23 mouse cellular contexts compared by ENCODE assay signal in the genomic region with DNA sequence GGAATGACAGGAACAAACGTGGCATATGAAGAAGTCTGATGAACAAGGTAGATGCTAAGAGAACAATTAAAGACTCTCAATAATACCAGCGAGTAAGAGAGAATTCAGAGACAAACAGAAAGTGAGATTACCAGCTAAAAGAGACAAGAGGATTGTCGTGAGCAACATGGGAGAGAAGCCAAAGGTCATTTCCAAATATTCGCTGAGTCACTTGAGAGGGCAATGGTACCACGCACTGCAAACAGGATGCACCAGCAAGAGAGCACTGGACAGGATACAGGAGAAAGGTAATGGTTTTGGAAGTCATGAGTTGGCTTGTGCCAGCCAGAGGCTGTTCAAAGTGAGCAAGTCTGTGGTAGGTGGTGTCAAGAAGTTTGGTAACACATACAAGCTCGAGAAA. TPM values are rescaled to one million over a fixed set of nuclear protein-coding genes. Genes with fewer than 3 reads are reported as not detected.
DNase-seq lines count a peak whose midpoint lies in the region; TF ChIP-seq lines count a peak whose summit lies in the region.
"Had no signal": no experiment of that assay in that cellular context is flagged by ENCODE, and none has a peak within 500 bp of the region (broad histone marks: within the 10 kb centered on the region; RNA-seq: fewer than 3 reads in every experiment).

No protein-coding gene starts in this region.

- H3K4me3 ChIP-seq in liver, adult 2 months (ENCODE audit: insufficient read depth, low read depth, low read length), result no peak overlapping the region
- H3K4me3 ChIP-seq: embryonic facial prominence, embryonic 15.5 days; erythroblast, embryonic 14.5 days; forebrain, embryonic 10.5 days; gastrocnemius, adult 2 months; heart, embryonic 10.5 days; hindbrain, embryonic 12.5 days had no signal

- H3K36me3 ChIP-seq in liver, adult 2 months (ENCODE audit: control insufficient read depth, insufficient read depth, low read length), result no peaks in the 10 kb centered on the region
- H3K36me3 ChIP-seq: embryonic facial prominence, embryonic 15.5 days; forebrain, embryonic 10.5 days; heart, embryonic 10.5 days; hindbrain, embryonic 12.5 days had no signal

- no peaks in the 10 kb centered on the region; the same call in 1 of the 2 replicates for H3K4me1 ChIP-seq in liver, adult 2 months (ENCODE audit: control insufficient read depth, insufficient read depth, low read length)
- H3K4me1 ChIP-seq: forebrain, embryonic 10.5 days; heart, embryonic 10.5 days; hindbrain, embryonic 12.5 days had no signal

- no peak for TF ChIP-seq CTCF in liver, adult 2 months (IDR thresholded peaks at IDR 0.05; ENCODE audit: low read depth, low read length)

- DNase-seq in adrenal gland, adult 2 months, result peak; percentile 66
- no peak for DNase-seq in adrenal gland, postnatal 4 days (ENCODE audit: low spot score in 2 of 2)
- DNase-seq in liver, adult 2 months (ENCODE audit: extremely low read depth, low read depth, low spot score), result peak; percentile 53
- DNase-seq in liver, result no peak
- peak; percentile 43 for DNase-seq in adrenal gland, postnatal 14 days
- no peak for DNase-seq in right cerebral cortex, adult 2 months (ENCODE audit: low spot score in 2 of 2)
- no peak for DNase-seq in urinary bladder, postnatal 4 days (ENCODE audit: low spot score in 2 of 2)
- DNase-seq: cerebellum, adult 11 months; cerebellum, adult 8-10 months; cerebellum, postnatal 14 days; embryo, embryonic 11 days; gastrocnemius, adult 2 months; gastrocnemius, postnatal 25 days; heart, postnatal 10 days; heart, postnatal 4 days had no signal

- H3K27ac ChIP-seq in liver, adult 2 months (replicated peaks; ENCODE audit: insufficient read depth, low read depth, low read length), result no peak overlapping the region
- H3K27ac ChIP-seq: embryonic facial prominence, embryonic 15.5 days; forebrain, embryonic 10.5 days; gastrocnemius, adult 2 months; heart, embryonic 10.5 days; hindbrain, embryonic 12.5 days; hindbrain, postnatal 0 days had no signal

- 34% methylated on average over 6 of the region's 6 CpGs for WGBS in liver, adult 2 months

- no peaks in the 10 kb centered on the region for H3K79me2 ChIP-seq in liver, adult 2 months (ENCODE audit: control insufficient read depth, insufficient read depth, low read length)

- TF ChIP-seq POLR2A in liver, adult 2 months (IDR thresholded peaks at IDR 0.05; ENCODE audit: extremely low read depth, insufficient read depth, low read length), result no peak

- H3K27me3 ChIP-seq in liver, adult 2 months (ENCODE audit: control insufficient read depth, insufficient read depth, low read length), result no peaks in the 10 kb centered on the region
- H3K27me3 ChIP-seq: CH12.LX; embryonic facial prominence, embryonic 15.5 days; hindbrain, embryonic 12.5 days had no signal

- no peak overlapping the region for H3K9ac ChIP-seq in liver, adult 2 months (ENCODE audit: low read depth, low read length)
- H3K9ac ChIP-seq: embryonic facial prominence, embryonic 15.5 days; hindbrain, embryonic 12.5 days had no signal

RNA-seq across cellular contexts. Expression of a gene that starts 39.5 kb away (rescaled TPM):
- total RNA-seq in adrenal gland, adult 2 months (2021), result under 1 TPM in 1 of 2 experiments, not detected in 1; 0.20 TPM
- polyA plus RNA-seq in adrenal gland, adult 2 months (2012; rRNA removed), result 0.03 and 0.06 TPM in 2 replicates
- total RNA-seq in adrenal gland, postnatal 4 days (2021), result under 1 TPM; 0.20 to 0.25 TPM
- total RNA-seq in liver, adult 2 months (2014; rRNA removed), result under 0.01 and 0.07 TPM in 2 replicates
- polyA plus RNA-seq in liver, adult 2 months (2012; rRNA removed), result 0.04 TPM in 1 of 2 replicates, not detected in the other
- 0.11 TPM in 1 of 2 replicates, not detected in the other for total RNA-seq in adrenal gland, postnatal 14 days (2021)
- total RNA-seq: granulocyte monocyte progenitor cell, adult 5-6 weeks had no signal
- polyA plus RNA-seq: erythroblast, embryonic 14.5 days had no signal

RNA-seq across cellular contexts. Expression of a gene that starts 39.7 kb away (rescaled TPM):
- total RNA-seq in adrenal gland, adult 2 months (2021), result 10 to 100 TPM; 17.9 to 18.0 TPM
- polyA plus RNA-seq in adrenal gland, adult 2 months (2012; rRNA removed), result 355 and 410 TPM in 2 replicates
- 10 to 100 TPM; 34.7 to 36.2 TPM for total RNA-seq in adrenal gland, postnatal 4 days (2021)
- total RNA-seq in liver, adult 2 months (2014; rRNA removed), result 9.3 and 10.5 TPM in 2 replicates
- polyA plus RNA-seq in liver, adult 2 months (2012; rRNA removed), result 14.6 and 28.3 TPM in 2 replicates
- 15.0 and 19.8 TPM in 2 replicates for total RNA-seq in adrenal gland, postnatal 14 days (2021)

Comparison
In these comparisons a context has a peak if more than half of its experiments do, and no peak if none do; other contexts are left out.
1. DNase-seq: peak in adrenal gland, adult 2 months (single experiment), liver, adult 2 months (single experiment) and adrenal gland, postnatal 14 days (single experiment); none in adrenal gland, postnatal 4 days (0 of 2), liver (single experiment), right cerebral cortex, adult 2 months (0 of 2) and urinary bladder, postnatal 4 days (0 of 2).